In genomic region chr12:9253306-9254074, GRCm38 (mm10) we compare ENCODE assay signal across 20 mouse cellular contexts.
DNase-seq lines count a peak whose midpoint lies in the region; ATAC-seq and TF ChIP-seq lines count a peak whose summit lies in the region.
"Had no signal": no experiment of that assay in that cellular context is flagged by ENCODE, and none has a peak within 500 bp of the region (broad histone marks: within the 10 kb centered on the region; RNA-seq: fewer than 3 reads in every experiment).

No protein-coding gene starts in this region.

- H3K9me3 ChIP-seq in hindbrain, postnatal 0 days (ENCODE audit: low read length) = no peaks in the 10 kb centered on the region
- H3K9me3 ChIP-seq in hindbrain, embryonic 10.5 days = no peaks in the 10 kb centered on the region
- H3K9me3 ChIP-seq in liver, embryonic 12.5 days (replicated peaks) = no peaks in the 10 kb centered on the region
- H3K9me3 ChIP-seq: hindbrain, embryonic 15.5 days; liver, embryonic 13.5 days; lung, embryonic 15.5 days; midbrain, embryonic 13.5 days had no signal

- DNase-seq in hindbrain, postnatal 0 days (ENCODE audit: low spot score) = peak; percentile 10
- DNase-seq in hindbrain, embryonic 10.5 days (ENCODE audit: low spot score) = no peak
- peak; percentile 16 to 22 for DNase-seq in kidney, postnatal 4 days
- DNase-seq in kidney, adult 9 months = no peak
- DNase-seq in embryo, embryonic 10.5 days (ENCODE audit: low spot score) = peak; percentile 8
- DNase-seq in spleen, postnatal 36 days (ENCODE audit: low spot score in 2 of 2) = no peak
- DNase-seq: adrenal gland, postnatal 10 days; cerebellum, adult 18-20 months; gastrocnemius, postnatal 36 days; heart, postnatal 14 days; left cerebral cortex, postnatal 4 days; liver, embryonic 13.5 days; thymus, postnatal 25 days had no signal

- H3K4me1 ChIP-seq in hindbrain, postnatal 0 days (ENCODE audit: insufficient read depth, low read length) = no peaks in the 10 kb centered on the region
- 0 out of 2 replicates have a peak, but pooled peaks cover 5% of the 10 kb centered on the region for H3K4me1 ChIP-seq in hindbrain, embryonic 10.5 days (replicated peaks)
- H3K4me1 ChIP-seq in embryonic fibroblast, embryonic 13.5 days (ENCODE audit: control insufficient read depth, insufficient read depth, low read length) = no peaks in the 10 kb centered on the region
- H3K4me1 ChIP-seq in liver, embryonic 12.5 days = no peaks in the 10 kb centered on the region
- H3K4me1 ChIP-seq: liver, embryonic 13.5 days; lung, embryonic 15.5 days had no signal

- TF ChIP-seq POLR2A in embryonic fibroblast, embryonic 13.5 days (IDR thresholded peaks at IDR 0.05; ENCODE audit: low read depth, low read length) = no peak

- no peak overlapping the region for H3K4me2 ChIP-seq in hindbrain, postnatal 0 days (ENCODE audit: low read depth, low read length)
- H3K4me2 ChIP-seq in liver, embryonic 12.5 days = no peak overlapping the region
- H3K4me2 ChIP-seq: heart, embryonic 11.5 days; hindbrain, embryonic 15.5 days; liver, embryonic 13.5 days; lung, embryonic 15.5 days; midbrain, embryonic 13.5 days had no signal

- no peaks in the 10 kb centered on the region for H3K27me3 ChIP-seq in hindbrain, postnatal 0 days (ENCODE audit: insufficient read depth, low read length)
- H3K27me3 ChIP-seq in hindbrain, embryonic 10.5 days (ENCODE audit: insufficient read depth, poor library complexity, severe bottlenecking) = no peaks in the 10 kb centered on the region
- H3K27me3 ChIP-seq in liver, embryonic 12.5 days (replicated peaks) = no peaks in the 10 kb centered on the region
- H3K27me3 ChIP-seq: hindbrain, embryonic 15.5 days; liver, embryonic 13.5 days; lung, embryonic 15.5 days; midbrain, embryonic 13.5 days had no signal

- TF ChIP-seq CTCF in hindbrain, postnatal 0 days (IDR thresholded peaks at IDR 0.05; ENCODE audit: low read depth) = no peak
- no peak for TF ChIP-seq CTCF in embryonic fibroblast, embryonic 13.5 days (IDR thresholded peaks at IDR 0.05; ENCODE audit: borderline replicate concordance, insufficient read depth, low read length)

- no peaks in the 10 kb centered on the region for H3K36me3 ChIP-seq in hindbrain, postnatal 0 days (ENCODE audit: insufficient read depth, low read length)
- no peaks in the 10 kb centered on the region for H3K36me3 ChIP-seq in hindbrain, embryonic 10.5 days
- no peaks in the 10 kb centered on the region for H3K36me3 ChIP-seq in liver, embryonic 12.5 days
- H3K36me3 ChIP-seq: hindbrain, embryonic 15.5 days; liver, embryonic 13.5 days; lung, embryonic 15.5 days; midbrain, embryonic 13.5 days had no signal

- 49% methylated on average over 19 of the region's 19 CpGs for WGBS in hindbrain, postnatal 0 days
- WGBS in hindbrain, embryonic 10.5 days = 50% methylated on average over 19 of the region's 19 CpGs
- 26% methylated on average over 19 of the region's 19 CpGs for WGBS in liver, embryonic 12.5 days (ENCODE audit: insufficient replicate concordance)

- H3K9ac ChIP-seq in hindbrain, postnatal 0 days (replicated peaks; ENCODE audit: low read length) = no peak overlapping the region
- no peak overlapping the region for H3K9ac ChIP-seq in liver, embryonic 12.5 days
- H3K9ac ChIP-seq: hindbrain, embryonic 15.5 days; liver, embryonic 13.5 days; lung, embryonic 15.5 days; midbrain, embryonic 13.5 days had no signal

- ATAC-seq in hindbrain, postnatal 0 days = no peak
- no peak for ATAC-seq in liver, embryonic 12.5 days
- ATAC-seq: midbrain, embryonic 13.5 days had no signal

- no peak overlapping the region for H3K4me3 ChIP-seq in hindbrain, postnatal 0 days (ENCODE audit: low read length)
- no peak overlapping the region for H3K4me3 ChIP-seq in hindbrain, embryonic 10.5 days
- H3K4me3 ChIP-seq in embryonic fibroblast, embryonic 13.5 days (ENCODE audit: insufficient read depth, low read length) = no peak overlapping the region
- H3K4me3 ChIP-seq in liver, embryonic 12.5 days = no peak overlapping the region
- H3K4me3 ChIP-seq: erythroblast, embryonic 14.5 days; hindbrain, embryonic 15.5 days; liver, embryonic 13.5 days; lung, embryonic 15.5 days; midbrain, embryonic 13.5 days had no signal

- H3K27ac ChIP-seq in hindbrain, postnatal 0 days = no peak overlapping the region
- H3K27ac ChIP-seq in hindbrain, embryonic 10.5 days = no peak overlapping the region
- peak overlapping the region; percentile 4; the same call in 1 of the 2 replicates for H3K27ac ChIP-seq in embryonic fibroblast, embryonic 13.5 days (ENCODE audit: insufficient read depth, low read length)
- H3K27ac ChIP-seq in liver, embryonic 12.5 days = no peak overlapping the region
- H3K27ac ChIP-seq: hindbrain, embryonic 15.5 days; liver, embryonic 13.5 days; lung, embryonic 15.5 days; midbrain, embryonic 13.5 days had no signal

Comparison
In these comparisons a context has a peak if more than half of its experiments do, and no peak if none do; other contexts are left out.
1. DNase-seq: peak in hindbrain, postnatal 0 days (single experiment), kidney, postnatal 4 days (2 of 2) and embryo, embryonic 10.5 days (single experiment); none in hindbrain, embryonic 10.5 days (single experiment), kidney, adult 9 months (single experiment) and spleen, postnatal 36 days (0 of 2).